ENCODE assay signal across 13 mouse cellular contexts in the genomic region with DNA sequence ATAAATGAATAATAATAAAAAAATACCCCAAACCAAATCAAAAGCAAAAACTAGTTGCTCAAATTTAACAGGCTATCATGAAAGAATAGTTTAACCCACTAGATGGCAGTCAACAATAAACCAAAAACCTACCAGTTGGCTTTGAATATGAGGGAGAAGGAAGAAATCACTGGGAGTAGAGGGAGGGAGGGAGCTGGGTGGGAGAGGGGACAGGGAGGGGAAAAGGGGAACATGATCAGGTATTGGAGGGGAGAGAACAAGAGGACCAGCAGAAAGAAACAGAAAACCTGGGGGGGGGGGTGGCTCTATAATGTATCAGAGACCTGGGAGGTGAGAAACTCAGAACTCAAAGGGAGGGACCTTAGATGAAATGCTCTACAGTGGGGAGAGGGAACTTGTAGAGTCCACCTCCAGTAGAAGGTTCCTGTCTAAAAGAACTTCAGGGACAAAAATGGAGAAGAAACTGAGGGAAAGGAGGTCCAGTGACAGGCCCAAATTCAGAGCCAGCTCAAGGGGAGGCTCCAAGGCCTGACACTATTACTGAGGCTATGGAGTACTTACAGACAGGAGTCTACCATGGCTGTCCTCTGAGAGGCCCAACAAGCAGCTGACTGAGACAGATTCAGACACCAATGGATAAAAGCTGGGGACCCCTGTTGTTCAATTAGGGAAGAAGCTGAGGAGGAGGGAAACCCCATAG. TPM values are rescaled to one million over a fixed set of nuclear protein-coding genes. Genes with fewer than 3 reads are reported as not detected.
A peak's percentile ranks its signal among the peaks of the same experiment; 100 is the strongest.
DNase-seq lines count a peak whose midpoint lies in the region; ATAC-seq and TF ChIP-seq lines count a peak whose summit lies in the region.
"Had no signal": no experiment of that assay in that cellular context is flagged by ENCODE, and none has a peak within 500 bp of the region (broad histone marks: within the 10 kb centered on the region; RNA-seq: fewer than 3 reads in every experiment).

No protein-coding gene starts in this region.

- no peak for ATAC-seq in kidney, postnatal 0 days (replicated peaks; ENCODE audit: low FRiP score, low read depth)
- peak; percentile 72; the same call in 1 of the 2 replicates for ATAC-seq in forebrain, embryonic 14.5 days
- peak; percentile 56 for ATAC-seq in midbrain, embryonic 16.5 days
- no peak for ATAC-seq in heart, embryonic 11.5 days (replicated peaks; ENCODE audit: insufficient number of reproducible peaks, low FRiP score, low TSS enrichment)

- no peaks in the 10 kb centered on the region for H3K4me1 ChIP-seq in kidney, postnatal 0 days (replicated peaks; ENCODE audit: insufficient read depth, low read length)
- no peaks in the 10 kb centered on the region for H3K4me1 ChIP-seq in forebrain, embryonic 14.5 days (ENCODE audit: control insufficient read depth, insufficient read depth, low read length)
- H3K4me1 ChIP-seq in midbrain, embryonic 16.5 days (ENCODE audit: control insufficient read depth, insufficient read depth, low read length), result no peaks in the 10 kb centered on the region
- H3K4me1 ChIP-seq in heart, embryonic 11.5 days (ENCODE audit: control insufficient read depth, insufficient read depth, low read length), result peaks cover under 1% of the 10 kb centered on the region; the same call in 1 of the 2 replicates

- H3K9me3 ChIP-seq in kidney, postnatal 0 days (replicated peaks; ENCODE audit: low read length), result no peaks in the 10 kb centered on the region
- no peaks in the 10 kb centered on the region for H3K9me3 ChIP-seq in forebrain, embryonic 14.5 days (replicated peaks; ENCODE audit: control insufficient read depth, low read length)
- H3K9me3 ChIP-seq in midbrain, embryonic 16.5 days (replicated peaks; ENCODE audit: control insufficient read depth, low read length, poor library complexity, severe bottlenecking), result no peaks in the 10 kb centered on the region
- no peaks in the 10 kb centered on the region for H3K9me3 ChIP-seq in heart, embryonic 11.5 days (replicated peaks; ENCODE audit: control insufficient read depth, low read length)
- H3K9me3 ChIP-seq: G1E; liver, embryonic 13.5 days had no signal

- no peak overlapping the region for H3K27ac ChIP-seq in kidney, postnatal 0 days
- H3K27ac ChIP-seq in forebrain, embryonic 14.5 days (ENCODE audit: low read depth, low read length), result no peak overlapping the region
- H3K27ac ChIP-seq in midbrain, embryonic 16.5 days (ENCODE audit: low read length), result no peak overlapping the region
- no peak overlapping the region for H3K27ac ChIP-seq in heart, embryonic 11.5 days (ENCODE audit: low read depth, low read length)
- H3K27ac ChIP-seq: liver, embryonic 13.5 days had no signal

- H3K4me2 ChIP-seq in kidney, postnatal 0 days (ENCODE audit: low read length), result no peak overlapping the region
- no peak overlapping the region for H3K4me2 ChIP-seq in forebrain, embryonic 14.5 days (ENCODE audit: low read length)
- H3K4me2 ChIP-seq in midbrain, embryonic 16.5 days (ENCODE audit: low read length), result no peak overlapping the region
- no peak overlapping the region for H3K4me2 ChIP-seq in heart, embryonic 11.5 days
- H3K4me2 ChIP-seq: liver, embryonic 13.5 days had no signal

- no peaks in the 10 kb centered on the region for H3K36me3 ChIP-seq in kidney, postnatal 0 days (ENCODE audit: insufficient read depth, low read length)
- no peaks in the 10 kb centered on the region for H3K36me3 ChIP-seq in forebrain, embryonic 14.5 days (ENCODE audit: control insufficient read depth, insufficient read depth, low read length)
- peaks cover 3% of the 10 kb centered on the region; the same call in 1 of the 2 replicates for H3K36me3 ChIP-seq in midbrain, embryonic 16.5 days (ENCODE audit: control insufficient read depth, insufficient read depth, low read length)
- no peaks in the 10 kb centered on the region for H3K36me3 ChIP-seq in heart, embryonic 11.5 days (ENCODE audit: control insufficient read depth, insufficient read depth, low read length)

- DNase-seq in kidney, postnatal 0 days (ENCODE audit: low spot score), result peak; percentile 64
- no peak for DNase-seq in kidney, postnatal 25 days
- DNase-seq in MN1 (ENCODE audit: low spot score), result peak; percentile 71
- DNase-seq in forebrain, embryonic 14.5 days (ENCODE audit: low spot score), result peak; percentile 74
- no peak for DNase-seq in urinary bladder, postnatal 36 days (ENCODE audit: low spot score in 2 of 2)
- DNase-seq in cerebellum, adult 11-12 months, result no peak
- DNase-seq: cerebellum, adult 18-20 months; kidney, postnatal 36 days; liver, embryonic 13.5 days had no signal

- H3K9ac ChIP-seq in kidney, postnatal 0 days (ENCODE audit: low read depth, low read length), result no peak overlapping the region
- H3K9ac ChIP-seq in forebrain, embryonic 14.5 days (ENCODE audit: low read length), result no peak overlapping the region
- H3K9ac ChIP-seq in midbrain, embryonic 16.5 days (ENCODE audit: low read depth, low read length), result no peak overlapping the region
- H3K9ac ChIP-seq in heart, embryonic 11.5 days (ENCODE audit: low read depth, low read length), result no peak overlapping the region
- H3K9ac ChIP-seq: liver, embryonic 13.5 days had no signal

- TF ChIP-seq CTCF in kidney, postnatal 0 days (IDR thresholded peaks at IDR 0.05; ENCODE audit: low read depth), result peak; percentile 63

- no peak overlapping the region for H3K4me3 ChIP-seq in kidney, postnatal 0 days (replicated peaks; ENCODE audit: low read depth, low read length)
- no peak overlapping the region for H3K4me3 ChIP-seq in forebrain, embryonic 14.5 days (ENCODE audit: low read depth, low read length)
- H3K4me3 ChIP-seq in midbrain, embryonic 16.5 days (ENCODE audit: low read depth, low read length), result no peak overlapping the region
- no peak overlapping the region for H3K4me3 ChIP-seq in heart, embryonic 11.5 days (ENCODE audit: low read depth, low read length)
- H3K4me3 ChIP-seq: liver, embryonic 13.5 days; myocyte had no signal

- no peaks in the 10 kb centered on the region for H3K27me3 ChIP-seq in kidney, postnatal 0 days (ENCODE audit: insufficient read depth, low read length)
- no peaks in the 10 kb centered on the region for H3K27me3 ChIP-seq in forebrain, embryonic 14.5 days (replicated peaks; ENCODE audit: control insufficient read depth, insufficient read depth, low read length)
- H3K27me3 ChIP-seq in midbrain, embryonic 16.5 days (ENCODE audit: control insufficient read depth, insufficient read depth, low read depth, low read length), result no peaks in the 10 kb centered on the region
- no peaks in the 10 kb centered on the region for H3K27me3 ChIP-seq in heart, embryonic 11.5 days (ENCODE audit: control insufficient read depth, insufficient read depth, low read length)
- H3K27me3 ChIP-seq: liver, embryonic 13.5 days had no signal

RNA-seq across cellular contexts. Expression of gene Bves, which starts 46.5 kb away (rescaled TPM):
- 0.91 and 0.93 TPM in 2 replicates for polyA plus RNA-seq in kidney, postnatal 0 days (2015; fragmentation: Nextera tagmentation; extraction: Ambion mirVana)
- 0.44 and 0.88 TPM in 2 replicates for polyA plus RNA-seq in forebrain, embryonic 14.5 days (2014; fragmentation: Nextera tagmentation; extraction: Ambion mirVana)
- polyA plus RNA-seq in midbrain, embryonic 16.5 days (2015; fragmentation: Nextera tagmentation; extraction: Ambion mirVana), result 1.2 and 1.7 TPM in 2 replicates
- polyA plus RNA-seq in heart, embryonic 11.5 days (2014; fragmentation: Nextera tagmentation; extraction: Ambion mirVana), result 48.6 and 55.3 TPM in 2 replicates
- polyA plus RNA-seq: G1E had no signal

Comparison
In these comparisons a context has a peak if more than half of its experiments do, and no peak if none do; other contexts are left out.
1. DNase-seq: peak in kidney, postnatal 0 days (single experiment), MN1 (single experiment) and forebrain, embryonic 14.5 days (single experiment); none in kidney, postnatal 25 days (0 of 2), urinary bladder, postnatal 36 days (0 of 2) and cerebellum, adult 11-12 months (single experiment).
2. ATAC-seq: peak in forebrain, embryonic 14.5 days (single experiment) and midbrain, embryonic 16.5 days (single experiment); none in kidney, postnatal 0 days (single experiment) and heart, embryonic 11.5 days (single experiment).
3. RNA of gene Bves, which starts 46.5 kb away (polyA plus RNA-seq): 48.6 to 55.3 TPM in heart, embryonic 11.5 days; 1.2 to 1.7 TPM in midbrain, embryonic 16.5 days, 0.91 to 0.93 TPM in kidney, postnatal 0 days and 0.44 to 0.88 TPM in forebrain, embryonic 14.5 days; every median in the first group is over 10 times any median in the second.